Mouse (Mus musculus) embryonic facial prominence, embryonic 14.5 days (tissue): ENCODE data around the gene Hes5. TPM values are rescaled to one million over a fixed set of nuclear protein-coding genes. Genes with fewer than 3 reads are reported as not detected.

Source experiments
- ATAC-seq: fragments of 200-750 bp; cut with Nextera tagmentation; 2 replicates; pipeline ENCODE4 v1.8.0; 2017; ENCODE audit warnings: low read depth, moderate number of reproducible peaks, moderate TSS enrichment
- DNase-seq: peaks from one replicate; pipeline ENCODE4 v3.0.0-alpha.2; 2015; ENCODE audit warnings: low spot score
- H3K27ac ChIP-seq: fragments of 300-500 bp; sonication (generic); replicated peaks from 2 replicates; pipeline ENCODE4 v1.5.1; 2014; ENCODE audit warnings: low read depth, mild to moderate bottlenecking, low read length, moderate library complexity
- H3K27me3 ChIP-seq: fragments of 300-500 bp; sonication (generic); replicated peaks from 2 replicates; pipeline ENCODE4 v1.6.1; 2014; ENCODE audit warnings: low read length; ENCODE audit not compliant: control insufficient read depth, insufficient read depth
- H3K36me3 ChIP-seq: fragments of 300-500 bp; sonication (generic); 2 replicates; pipeline ENCODE4 v1.6.1; 2014; ENCODE audit warnings: low read length, mixed read lengths; ENCODE audit not compliant: control insufficient read depth, insufficient read depth
- H3K4me1 ChIP-seq: fragments of 300-500 bp; sonication (generic); 2 replicates; pipeline ENCODE4 v1.6.1; 2014; ENCODE audit warnings: antibody characterized with exemption, low read length; ENCODE audit not compliant: control insufficient read depth, insufficient read depth
- H3K4me2 ChIP-seq: fragments of 300-500 bp; sonication (generic); 2 replicates; pipeline ENCODE4 v1.6.1; 2014; ENCODE audit warnings: low read depth, mild to moderate bottlenecking, low read length, moderate library complexity, mixed read lengths
- H3K4me3 ChIP-seq: fragments of 300-500 bp; sonication (generic); 2 replicates; pipeline ENCODE4 v1.5.1; 2014; ENCODE audit warnings: low read depth, mild to moderate bottlenecking, low read length
- H3K9ac ChIP-seq: fragments of 300-500 bp; sonication (generic); 2 replicates; pipeline ENCODE4 v1.6.1; 2014; ENCODE audit warnings: low read depth, mild to moderate bottlenecking, low read length, moderate library complexity, mixed read lengths
- H3K9me3 ChIP-seq: fragments of 300-500 bp; sonication (generic); 2 replicates; pipeline ENCODE4 v1.6.1; 2016; ENCODE audit warnings: low read length; ENCODE audit not compliant: control insufficient read depth
- WGBS: fragments of 180-500 bp; shearing (Covaris S2); extraction: QIAGEN DNeasy Blood & Tissue Kit; methylation state at CpG from one replicate; pipeline ENCODE4 v1.1.7; 2014; 5-methylcytosine and 5-hydroxymethylcytosine counted together
- polyA plus RNA-seq: library from polyadenylated mRNA; unstranded; fragments of >200 nt; fragmentation: Nextera tagmentation; extraction: Ambion mirVana; gene quantifications from 2 replicates; pipeline ENCODE4 v1.2.1, GENCODE M21; 2014

The Hes5 gene
- polyA plus RNA-seq, 1 experiment from 2014 or later, result 2.8 TPM

GRCm38 (mm10) chr4:155007641-155008040, 46.9 kb downstream of the Hes5 start:
- H3K27ac ChIP-seq, result no peak overlapping the region
- no peaks in the 10 kb centered on the region for H3K9me3 ChIP-seq
- no peak overlapping the region for H3K4me3 ChIP-seq
- H3K4me2 ChIP-seq, result no peak overlapping the region
- WGBS, result 75% methylated on average over 3 of the region's 3 CpGs
- no peaks in the 10 kb centered on the region for H3K27me3 ChIP-seq
- no peak for DNase-seq
- H3K36me3 ChIP-seq, result no peaks in the 10 kb centered on the region
- H3K9ac ChIP-seq, result no peak overlapping the region
- H3K4me1 ChIP-seq, result no peaks in the 10 kb centered on the region
- ATAC-seq, result no peak

- H3K4me2 ChIP-seq, result no peak overlapping the region
- ATAC-seq (peak; percentile 35; the same call in 1 of the 2 replicates), DNase-seq (no peak)
- H3K9me3 ChIP-seq, result no peaks in the 10 kb centered on the region
- H3K27ac ChIP-seq, result no peak overlapping the region
- no peaks in the 10 kb centered on the region for H3K4me1 ChIP-seq
- H3K4me3 ChIP-seq, result no peak overlapping the region
- H3K9ac ChIP-seq, result no peak overlapping the region
- H3K36me3 ChIP-seq, result no peaks in the 10 kb centered on the region
- no peaks in the 10 kb centered on the region for H3K27me3 ChIP-seq
Observed at GRCm38 (mm10) chr4:155008075-155008474, 47.4 kb downstream of the Hes5 start.

GRCm38 (mm10) chr4:155009216-155009615, 48.5 kb downstream of the Hes5 start:
- ATAC-seq (no peak), DNase-seq (no peak)
- Histone ChIP-seq H3K9me3 (no peaks in the 10 kb centered on the region), H3K27ac (no peak overlapping the region), H3K4me1 (no peaks in the 10 kb centered on the region), H3K27me3 (no peaks in the 10 kb centered on the region), H3K9ac (no peak overlapping the region), H3K36me3 (no peaks in the 10 kb centered on the region), H3K4me3 (no peak overlapping the region), H3K4me2 (no peak overlapping the region)
- WGBS, result 82% methylated on average over 3 of the region's 3 CpGs

- DNase-seq, result no peak
- no peaks in the 10 kb centered on the region for H3K27me3 ChIP-seq
- no peak overlapping the region for H3K4me3 ChIP-seq
- H3K27ac ChIP-seq, result no peak overlapping the region
- no peak for ATAC-seq
- no peaks in the 10 kb centered on the region for H3K36me3 ChIP-seq
- WGBS, result 94% methylated on average over 4 of the region's 5 CpGs
- H3K9me3 ChIP-seq, result no peaks in the 10 kb centered on the region
- no peaks in the 10 kb centered on the region for H3K4me1 ChIP-seq
- no peak overlapping the region for H3K4me2 ChIP-seq
- H3K9ac ChIP-seq, result no peak overlapping the region
Observed at GRCm38 (mm10) chr4:155010870-155011269, 50.1 kb downstream of the Hes5 start.

GRCm38 (mm10) chr4:155011312-155012025, 50.7 kb downstream of the Hes5 start:
- Histone ChIP-seq H3K4me2 (no peak overlapping the region), H3K4me1 (no peaks in the 10 kb centered on the region), H3K27ac (no peak overlapping the region), H3K27me3 (no peaks in the 10 kb centered on the region), H3K9me3 (no peaks in the 10 kb centered on the region), H3K4me3 (no peak overlapping the region), H3K9ac (no peak overlapping the region), H3K36me3 (no peaks in the 10 kb centered on the region)
- WGBS, result 77% methylated on average over 8 of the region's 8 CpGs
- DNase-seq (no peak), ATAC-seq (no peak)

Other genes starting within 250 kb of the Hes5 start
- gene Ttc34, start 123.5 kb upstream of the Hes5 start, polyA plus RNA-seq, result 0.22 and 0.45 TPM in 2 replicates
- 0.32 and 0.45 TPM in 2 replicates for gene Mmel1, start 91.3 kb upstream of the Hes5 start, polyA plus RNA-seq
- gene Fam213b, start 61.8 kb upstream of the Hes5 start, polyA plus RNA-seq, result 50.3 and 52.1 TPM in 2 replicates
- 0.98 and 1.3 TPM in 2 replicates for gene Tnfrsf14, start 32.4 kb upstream of the Hes5 start, polyA plus RNA-seq
- gene Pank4, start 3.2 kb downstream of the Hes5 start, polyA plus RNA-seq, result 34.5 and 38.8 TPM in 2 replicates
- 9.8 and 11.2 TPM in 2 replicates for gene Plch2, start 95.9 kb downstream of the Hes5 start, polyA plus RNA-seq
- 5.8 and 7.3 TPM in 2 replicates for gene Pex10, start 106.1 kb downstream of the Hes5 start, polyA plus RNA-seq
- gene Rer1, start 125.5 kb downstream of the Hes5 start, polyA plus RNA-seq, result 180 and 187 TPM in 2 replicates
- gene Morn1, start 125.7 kb downstream of the Hes5 start, polyA plus RNA-seq, result 3.9 and 4.7 TPM in 2 replicates